Mouse (Mus musculus) lung, adult 2 months (tissue): ENCODE data around the gene Rasgrp1.

ENCODE experiments used
- CTCF ChIP-seq: fragments of 200-500 bp; IDR thresholded peaks from 2 replicates; pipeline ENCODE4 v1.5.1; 2011; ENCODE audit warnings: mild to moderate bottlenecking, low read length, control low read depth; ENCODE audit not compliant: insufficient read depth
- POLR2A ChIP-seq: fragments of 200-500 bp; IDR thresholded peaks from 2 replicates; pipeline ENCODE4 v1.6.1; 2011; ENCODE audit warnings: low read depth, mild to moderate bottlenecking, control low read depth, low read length, borderline replicate concordance; ENCODE audit errors: extremely low read depth

- TF ChIP-seq CTCF: no peak
- TF ChIP-seq POLR2A: no peak
Measured at GRCm38 (mm10) chr2:117381314-117381713, 38.5 kb upstream of the Rasgrp1 start.
